Mouse (Mus musculus) midbrain, embryonic 13.5 days (tissue): Measurements from ENCODE around the gene Rbm10. TPM values are rescaled to one million over a fixed set of nuclear protein-coding genes. Genes with fewer than 3 reads are reported as not detected.

Source experiments
- ATAC-seq: fragments of 200-750 bp; cut with Nextera tagmentation; 2 replicates; pipeline ENCODE4 v1.8.0; 2017; ENCODE audit warnings: mild to moderate bottlenecking, moderate TSS enrichment, moderate library complexity
- H3K27ac ChIP-seq: fragments of 300-500 bp; sonication (generic); 2 replicates; pipeline ENCODE4 v1.5.1; 2015; ENCODE audit warnings: inconsistent platforms, mild to moderate bottlenecking, moderate library complexity
- H3K27me3 ChIP-seq: fragments of 300-500 bp; sonication (generic); 2 replicates; pipeline ENCODE4 v1.6.1; 2015; ENCODE audit warnings: mild to moderate bottlenecking, inconsistent platforms
- H3K36me3 ChIP-seq: fragments of 300-500 bp; sonication (generic); 2 replicates; pipeline ENCODE4 v1.6.1; 2015; ENCODE audit warnings: mild to moderate bottlenecking, inconsistent platforms
- H3K4me1 ChIP-seq: fragments of 300-500 bp; sonication (generic); replicated peaks from 2 replicates; pipeline ENCODE4 v1.6.1; 2015; ENCODE audit warnings: inconsistent platforms
- H3K4me2 ChIP-seq: fragments of 300-500 bp; sonication (generic); replicated peaks from 2 replicates; pipeline ENCODE4 v1.6.1; 2015; ENCODE audit warnings: moderate library complexity, mild to moderate bottlenecking, inconsistent platforms
- H3K4me3 ChIP-seq: fragments of 300-500 bp; sonication (generic); replicated peaks from 2 replicates; pipeline ENCODE4 v1.5.1; 2015; ENCODE audit warnings: mild to moderate bottlenecking, inconsistent platforms
- H3K9ac ChIP-seq: fragments of 300-500 bp; sonication (generic); replicated peaks from 2 replicates; pipeline ENCODE4 v1.6.1; 2015; ENCODE audit warnings: mild to moderate bottlenecking, inconsistent platforms
- H3K9me3 ChIP-seq: fragments of 300-500 bp; sonication (generic); 2 replicates; pipeline ENCODE4 v1.6.1; 2016; ENCODE audit warnings: mild to moderate bottlenecking, inconsistent platforms
- WGBS: fragments of 180-500 bp; shearing (Covaris S2); methylation state at CpG from one replicate; pipeline ENCODE4 v1.1.7; 2015; 5-methylcytosine and 5-hydroxymethylcytosine counted together
- polyA plus RNA-seq: library from polyadenylated mRNA; unstranded; fragments of >200 nt; fragmentation: Nextera tagmentation; extraction: Ambion mirVana; gene quantifications from 2 replicates; pipeline ENCODE4 v1.2.1, GENCODE M21; 2015

The Rbm10 gene
- 72.6 and 81.7 TPM in 2 replicates for polyA plus RNA-seq

DNA sequence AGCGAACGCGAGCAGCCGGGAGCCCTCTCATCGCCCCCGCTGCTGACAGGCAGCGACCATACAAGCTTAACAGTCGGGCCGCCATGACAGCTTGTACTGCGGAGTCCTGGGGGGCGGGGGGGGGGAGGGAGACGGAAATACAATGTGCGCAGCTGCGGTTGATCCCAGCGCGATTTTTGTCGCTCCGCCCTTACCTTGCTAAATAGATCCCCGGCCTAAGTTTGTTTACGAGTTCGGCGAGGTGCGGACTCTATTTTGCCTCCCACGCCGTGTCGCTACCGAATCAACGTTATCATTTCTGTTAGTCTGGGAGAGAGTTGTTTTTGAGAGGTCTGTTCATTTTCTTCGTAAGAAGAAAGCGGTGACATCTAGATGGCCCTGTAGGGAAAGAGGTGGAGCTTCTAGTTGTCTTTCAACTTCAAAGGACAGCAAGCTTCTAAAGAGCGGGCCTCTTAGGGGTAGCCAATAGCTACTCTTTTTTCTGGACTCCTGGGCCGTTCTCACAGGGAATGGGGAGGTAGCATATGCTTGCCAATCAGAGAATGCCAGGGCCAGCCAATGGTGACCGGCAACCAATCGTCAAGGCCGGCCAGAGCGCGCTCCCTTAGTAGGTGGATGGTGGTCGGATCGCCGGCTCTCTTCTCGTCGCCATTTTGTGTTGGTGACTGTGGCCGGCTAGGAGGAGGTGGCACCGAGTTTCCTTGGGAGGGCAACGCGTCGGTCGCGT, at the start of gene Rbm10, which contains the start of gene Ndufb11:
Gene Rbm10 (plus strand): TSS at position 328 of the 727 bp plus-strand sequence.
Gene Ndufb11 (minus strand): TSS at position 444 of the 727 bp plus-strand sequence.
- H3K9ac ChIP-seq: peak within 1 kb of the TSS; percentile 76
- no peaks in the 10 kb centered on the region for H3K9me3 ChIP-seq
- H3K36me3 ChIP-seq: peaks cover 11% of the 10 kb centered on the region
- peak within 1 kb of the TSS; percentile 56 for H3K4me3 ChIP-seq
- no peaks in the 10 kb centered on the region for H3K27me3 ChIP-seq
- peak; percentile 98 for ATAC-seq
- peaks cover 23% of the 10 kb centered on the region for H3K4me1 ChIP-seq
- peak within 1 kb of the TSS; percentile 70 for H3K4me2 ChIP-seq
- WGBS: 30% methylated on average over 49 of the region's 49 CpGs
- peak within 1 kb of the TSS; percentile 90 for H3K27ac ChIP-seq

DNA sequence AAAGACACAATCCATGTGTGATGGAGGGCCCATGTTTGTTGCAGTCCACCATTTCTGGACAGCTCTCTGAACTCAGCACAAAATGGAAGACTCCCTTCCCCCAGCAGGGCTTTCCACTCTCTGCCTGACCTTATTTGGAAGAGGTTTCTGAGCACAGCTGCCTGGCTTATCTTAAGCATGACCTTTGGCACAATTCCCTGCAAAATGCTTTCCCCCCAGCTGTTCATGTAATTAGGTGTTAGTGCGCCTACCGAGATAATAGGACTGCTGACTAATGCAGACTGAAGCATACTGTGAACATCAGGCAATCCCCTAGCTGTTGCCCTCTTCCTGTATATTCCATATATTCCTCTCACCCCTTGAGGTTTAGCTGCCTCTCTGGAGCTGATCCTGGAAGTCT, 46.3 kb upstream of the Rbm10 start:
- ATAC-seq: no peak
- H3K4me3 ChIP-seq: no peak overlapping the region
- no peak overlapping the region for H3K9ac ChIP-seq
- H3K27me3 ChIP-seq: no peaks in the 10 kb centered on the region
- H3K27ac ChIP-seq: no peak overlapping the region
- H3K36me3 ChIP-seq: no peaks in the 10 kb centered on the region
- no peaks in the 10 kb centered on the region for H3K9me3 ChIP-seq
- WGBS: 58% methylated on average over 2 of the region's 2 CpGs
- H3K4me2 ChIP-seq: no peak overlapping the region
- no peaks in the 10 kb centered on the region for H3K4me1 ChIP-seq

DNA sequence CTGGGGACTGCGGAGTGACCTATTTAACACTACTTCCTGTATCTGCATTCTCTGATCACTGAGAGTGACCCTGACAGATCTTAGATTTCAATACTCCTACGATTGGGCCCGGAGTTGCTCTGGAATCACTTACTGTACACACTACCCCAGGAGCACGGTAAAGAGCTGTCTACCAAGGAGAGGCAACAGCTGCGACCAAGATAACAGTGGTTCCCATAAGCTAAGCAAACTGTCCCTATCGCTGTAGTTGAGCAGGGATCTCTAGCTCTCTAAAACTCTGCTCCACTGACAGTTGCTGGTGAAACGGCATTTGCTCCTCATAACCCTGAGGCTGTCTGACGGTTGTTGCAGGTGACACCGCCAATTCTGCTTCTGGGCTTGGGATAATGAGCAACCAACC, 44.6 kb upstream of the Rbm10 start:
- WGBS: 84% methylated on average over 9 of the region's 9 CpGs
- Histone ChIP-seq H3K4me3 (no peak overlapping the region), H3K9me3 (no peaks in the 10 kb centered on the region), H3K9ac (no peak overlapping the region), H3K36me3 (no peaks in the 10 kb centered on the region), H3K4me1 (no peaks in the 10 kb centered on the region), H3K27me3 (no peaks in the 10 kb centered on the region), H3K4me2 (no peak overlapping the region), H3K27ac (no peak overlapping the region)
- no peak for ATAC-seq

DNA sequence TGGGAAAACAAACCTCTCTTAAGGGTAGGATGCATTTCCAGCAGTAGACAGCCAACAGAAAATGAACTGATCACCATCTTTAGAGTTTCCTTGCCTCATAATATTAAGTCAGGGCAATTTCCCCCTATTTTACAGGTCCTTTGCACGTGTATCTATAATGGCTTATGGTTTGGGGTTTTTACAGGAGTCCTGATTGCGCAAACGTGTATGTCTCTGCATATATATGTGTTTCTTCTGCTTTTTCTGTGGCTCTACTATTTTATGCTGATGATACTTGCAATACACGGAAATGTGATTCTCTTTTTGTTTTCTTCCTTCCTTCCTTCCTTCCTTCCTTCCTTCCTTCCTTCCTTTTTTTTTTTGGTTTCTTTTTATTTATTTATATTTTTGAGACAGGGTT, 43.4 kb upstream of the Rbm10 start:
- H3K9me3 ChIP-seq: no peaks in the 10 kb centered on the region
- H3K4me1 ChIP-seq: no peaks in the 10 kb centered on the region
- H3K27me3 ChIP-seq: no peaks in the 10 kb centered on the region
- no peak overlapping the region for H3K27ac ChIP-seq
- no peak overlapping the region for H3K9ac ChIP-seq
- H3K36me3 ChIP-seq: no peaks in the 10 kb centered on the region
- WGBS: 89% methylated on average over 4 of the region's 4 CpGs
- no peak overlapping the region for H3K4me3 ChIP-seq
- H3K4me2 ChIP-seq: no peak overlapping the region
- no peak for ATAC-seq

DNA sequence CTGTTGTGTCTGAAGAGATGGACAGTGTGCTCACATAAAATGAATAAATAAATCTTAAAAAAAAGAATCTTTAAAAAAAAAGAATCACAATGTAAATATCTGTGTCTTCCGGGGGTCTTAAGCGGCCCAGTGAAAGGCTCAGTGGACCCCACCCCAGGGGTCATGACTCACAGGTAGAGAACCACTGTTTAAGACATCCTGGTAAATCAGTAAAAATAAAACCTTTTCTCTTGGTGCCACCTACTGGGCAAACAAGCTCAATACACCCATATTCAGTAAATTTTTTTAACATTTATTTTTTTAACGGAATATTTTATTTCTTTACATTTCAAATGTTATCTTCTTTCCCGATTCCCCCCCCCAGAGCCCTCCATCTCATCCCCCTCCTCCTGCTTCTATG, 29.3 kb upstream of the Rbm10 start:
- H3K9ac ChIP-seq: no peak overlapping the region
- H3K27me3 ChIP-seq: no peaks in the 10 kb centered on the region
- no peak overlapping the region for H3K4me3 ChIP-seq
- no peaks in the 10 kb centered on the region for H3K36me3 ChIP-seq
- no peak overlapping the region for H3K27ac ChIP-seq
- H3K4me2 ChIP-seq: no peak overlapping the region
- ATAC-seq: no peak
- H3K4me1 ChIP-seq: no peaks in the 10 kb centered on the region
- no peaks in the 10 kb centered on the region for H3K9me3 ChIP-seq
- 20% methylated on average over 4 of the region's 4 CpGs for WGBS

DNA sequence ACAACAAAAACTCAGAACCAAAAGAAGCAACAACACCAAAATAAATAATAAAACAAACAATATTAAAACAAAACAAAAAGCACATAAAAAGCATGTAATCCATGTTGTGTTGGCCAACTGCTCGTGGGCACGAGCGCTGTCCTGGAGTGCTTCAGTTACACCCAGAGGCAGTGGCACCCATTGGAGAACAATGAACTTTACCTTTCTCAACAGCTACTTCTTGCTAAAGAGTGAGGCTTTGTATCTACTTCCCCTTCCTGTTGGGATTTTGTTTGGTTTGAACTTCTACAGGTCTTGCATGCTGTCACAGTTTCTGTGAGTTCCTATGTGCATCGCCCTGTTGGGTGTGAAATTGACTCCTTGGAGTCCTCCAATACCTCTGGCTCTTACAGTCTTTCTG, 8.8 kb upstream of the Rbm10 start:
- WGBS: 89% methylated on average over 4 of the region's 4 CpGs

DNA sequence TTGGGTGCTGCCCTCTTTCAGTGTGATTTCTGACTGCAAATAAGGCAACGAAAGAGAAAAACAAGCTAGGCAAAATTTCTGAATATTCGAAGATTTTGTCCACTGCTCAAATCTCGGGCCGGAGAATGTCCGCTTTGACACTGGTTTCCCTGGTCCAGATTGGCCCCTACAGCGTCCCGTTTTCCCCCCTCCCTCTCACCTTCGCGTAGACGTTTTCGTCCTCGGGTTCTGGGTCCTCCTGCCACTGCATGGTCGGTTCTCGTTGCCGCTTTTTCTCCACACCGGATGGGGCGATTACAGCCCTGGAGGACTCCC, 485 bp upstream of the Rbm10 start:
- H3K27me3 ChIP-seq: no peaks in the 10 kb centered on the region
- 24% methylated on average over 17 of the region's 17 CpGs for WGBS
- ATAC-seq: no peak
- H3K4me2 ChIP-seq: peak overlapping the region; percentile 59
- H3K27ac ChIP-seq: peak overlapping the region; percentile 90
- H3K9ac ChIP-seq: peak overlapping the region; percentile 61
- H3K4me3 ChIP-seq: peak overlapping the region; percentile 56
- H3K9me3 ChIP-seq: no peaks in the 10 kb centered on the region
- H3K36me3 ChIP-seq: peaks cover 11% of the 10 kb centered on the region
- H3K4me1 ChIP-seq: peaks cover 23% of the 10 kb centered on the region

More for the DNA sequence above, 8.8 kb upstream of the Rbm10 start:
- no peak overlapping the region for H3K4me2 ChIP-seq
- no peak overlapping the region for H3K9ac ChIP-seq
- H3K4me3 ChIP-seq: no peak overlapping the region
- H3K27ac ChIP-seq: no peak overlapping the region
- ATAC-seq: no peak
- H3K4me1 ChIP-seq: no peaks in the 10 kb centered on the region
- no peaks in the 10 kb centered on the region for H3K36me3 ChIP-seq
- no peaks in the 10 kb centered on the region for H3K27me3 ChIP-seq
- no peaks in the 10 kb centered on the region for H3K9me3 ChIP-seq

DNA sequence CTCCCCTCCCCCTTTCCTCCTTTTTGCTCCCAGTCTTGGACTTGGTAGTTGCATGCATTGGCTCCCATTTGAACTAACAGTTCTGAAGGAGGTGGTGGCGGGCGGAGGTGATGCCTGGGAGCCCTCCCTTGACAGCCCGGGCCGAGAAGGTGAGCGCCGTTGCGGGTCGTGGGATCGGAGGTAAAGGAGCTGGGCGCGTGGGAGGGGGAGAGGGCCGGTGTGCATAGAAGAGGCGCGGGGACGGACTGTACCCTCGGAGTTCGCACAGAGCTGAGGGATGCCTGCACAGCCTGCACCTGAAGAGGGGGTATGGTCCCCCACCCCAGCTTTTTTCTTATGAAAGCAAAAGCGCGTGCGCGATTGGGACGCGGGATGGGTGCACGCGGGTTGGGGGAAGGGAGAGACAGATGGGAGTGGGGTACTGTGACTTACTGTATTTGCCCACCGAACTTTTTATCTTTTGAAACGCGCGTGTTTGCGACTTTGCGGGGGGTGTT, 648 bp downstream of the Rbm10 start:
- WGBS: 22% methylated on average over 31 of the region's 31 CpGs
- ATAC-seq: peak; percentile 78
- peaks cover 11% of the 10 kb centered on the region for H3K36me3 ChIP-seq

DNA sequence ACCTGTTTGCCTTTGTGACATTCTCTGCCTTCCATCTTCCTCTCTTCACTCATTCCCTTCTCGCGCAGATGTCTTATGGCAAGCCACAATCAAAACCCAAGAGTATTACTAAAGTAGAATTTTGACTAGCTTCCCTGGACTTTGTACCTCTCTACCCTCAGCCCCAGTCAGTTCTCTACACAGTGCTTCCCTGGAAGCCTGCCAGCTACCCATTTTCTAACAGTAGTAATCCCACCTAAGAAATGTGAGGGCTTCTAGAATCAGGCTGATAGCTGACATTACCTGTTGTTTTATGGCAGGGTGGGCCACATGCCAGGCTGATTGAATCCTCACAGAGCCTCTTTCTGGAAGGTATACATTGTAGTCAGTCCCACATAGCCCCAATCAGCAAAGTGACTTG, 20.8 kb downstream of the Rbm10 start:
- Histone ChIP-seq H3K4me2 (no peak overlapping the region), H3K36me3 (peaks cover 74% of the 10 kb centered on the region), H3K27me3 (no peaks in the 10 kb centered on the region), H3K9ac (no peak overlapping the region), H3K27ac (no peak overlapping the region), H3K9me3 (no peaks in the 10 kb centered on the region; the same call in 1 of the 2 replicates), H3K4me3 (no peak overlapping the region), H3K4me1 (no peaks in the 10 kb centered on the region)
- ATAC-seq: no peak
- 93% methylated on average over 2 of the region's 2 CpGs for WGBS

More for the DNA sequence above, 648 bp downstream of the Rbm10 start:
- Histone ChIP-seq H3K27me3 (no peaks in the 10 kb centered on the region), H3K27ac (peak overlapping the region; percentile 90), H3K4me1 (peaks cover 23% of the 10 kb centered on the region), H3K4me3 (peak overlapping the region; percentile 56), H3K4me2 (peak overlapping the region; percentile 70), H3K9me3 (no peaks in the 10 kb centered on the region), H3K9ac (peak overlapping the region; percentile 76)

DNA sequence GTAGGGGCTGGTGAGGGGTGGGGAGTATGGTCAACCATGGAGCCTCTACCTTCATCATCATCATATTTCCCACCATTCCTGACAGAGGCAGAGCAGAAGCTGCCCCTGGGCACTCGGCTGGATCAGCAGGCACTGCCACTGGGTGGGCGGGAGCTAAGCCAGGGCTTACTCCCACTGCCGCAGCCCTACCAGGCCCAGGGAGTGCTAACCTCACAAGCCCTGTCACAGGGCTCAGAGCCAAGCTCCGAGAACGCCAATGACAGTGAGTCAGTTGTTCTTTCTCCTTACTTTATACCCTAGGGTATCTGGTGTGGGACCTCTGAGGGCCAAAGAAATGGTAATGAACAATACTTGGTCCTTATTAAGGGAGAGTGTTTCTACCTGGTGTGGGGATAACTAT, 27.5 kb downstream of the Rbm10 start:
- no peaks in the 10 kb centered on the region for H3K27me3 ChIP-seq
- no peaks in the 10 kb centered on the region; the same call in 1 of the 2 replicates for H3K9me3 ChIP-seq
- no peak overlapping the region for H3K4me2 ChIP-seq
- no peak overlapping the region for H3K9ac ChIP-seq
- H3K36me3 ChIP-seq: peaks cover 87% of the 10 kb centered on the region
- no peaks in the 10 kb centered on the region for H3K4me1 ChIP-seq
- 90% methylated on average over 5 of the region's 5 CpGs for WGBS
- no peak overlapping the region for H3K4me3 ChIP-seq
- H3K27ac ChIP-seq: no peak overlapping the region
- no peak for ATAC-seq

DNA sequence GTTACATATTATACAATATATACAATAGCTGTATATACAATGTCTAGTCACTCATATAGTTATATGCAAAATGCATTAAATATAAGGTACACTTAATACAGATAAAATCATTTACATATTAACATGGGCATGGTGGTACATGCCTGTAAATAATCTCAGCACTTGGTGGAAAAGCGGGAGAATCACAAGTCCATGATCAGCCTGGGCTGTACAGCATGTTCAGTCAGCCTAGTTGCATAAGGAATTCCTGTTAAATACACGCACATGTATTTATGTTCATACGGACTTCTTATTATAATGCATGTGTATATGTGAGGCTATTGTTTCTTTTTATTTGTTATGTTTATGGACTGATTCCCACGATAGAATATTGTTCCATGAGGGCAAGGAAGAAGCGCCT, 40.3 kb downstream of the Rbm10 start:
- Histone ChIP-seq H3K27ac (no peak overlapping the region), H3K4me2 (peak overlapping the region; percentile 72), H3K4me1 (peaks cover 5% of the 10 kb centered on the region; the same call in 1 of the 2 replicates), H3K4me3 (peak overlapping the region; percentile 46), H3K9ac (no peak overlapping the region), H3K9me3 (no peaks in the 10 kb centered on the region), H3K36me3 (no peaks in the 10 kb centered on the region), H3K27me3 (no peaks in the 10 kb centered on the region)
- 36% methylated on average over 5 of the region's 5 CpGs for WGBS
- peak; percentile 0; the same call in 1 of the 2 replicates for ATAC-seq

DNA sequence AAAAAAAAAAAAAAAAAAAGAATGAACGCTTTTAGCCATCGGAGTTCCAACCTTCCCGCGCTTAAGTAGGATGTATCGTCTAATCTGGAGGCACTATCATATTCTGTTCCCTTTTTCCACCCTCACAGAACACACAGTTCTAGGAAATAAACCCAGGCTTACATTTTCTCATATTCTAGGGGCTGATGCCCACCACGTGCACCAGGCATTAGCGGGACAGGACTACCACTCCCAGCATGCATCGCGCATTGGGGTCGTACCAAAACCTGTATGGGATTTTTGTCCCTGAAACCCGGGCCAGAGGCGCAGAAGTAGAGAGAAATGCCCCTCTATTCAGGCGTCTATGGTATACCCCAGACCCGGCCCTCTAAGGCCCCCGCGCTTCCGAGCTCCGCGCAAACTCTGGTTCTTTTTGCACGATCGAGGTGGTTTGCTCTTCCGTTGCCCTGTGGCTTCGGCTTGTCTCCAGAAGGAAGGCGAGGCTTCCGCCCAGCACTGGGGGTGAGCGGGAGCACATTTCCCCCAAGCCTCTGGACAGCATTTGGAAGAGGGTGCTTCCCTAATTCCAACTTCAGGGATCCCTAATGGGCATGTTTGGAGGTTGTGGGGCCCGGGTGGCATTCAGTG, 40.8 kb downstream of the Rbm10 start, which contains the start of gene Uba1:
Gene Uba1 (plus strand): TSS at position 301 of the 627 bp plus-strand sequence.
- Histone ChIP-seq H3K4me1 (peaks cover 5% of the 10 kb centered on the region; the same call in 1 of the 2 replicates), H3K9ac (peak within 1 kb of the TSS; percentile 55), H3K9me3 (no peaks in the 10 kb centered on the region), H3K4me2 (peak within 1 kb of the TSS; percentile 72), H3K4me3 (peak within 1 kb of the TSS; percentile 46), H3K27me3 (no peaks in the 10 kb centered on the region), H3K36me3 (no peaks in the 10 kb centered on the region), H3K27ac (no peak within 1 kb of the TSS; the same call in 1 of the 2 replicates)
- ATAC-seq: peak; percentile 81
- 25% methylated on average over 27 of the region's 27 CpGs for whole genome bisulfite sequencing
